Mouse (Mus musculus): Measurements from ENCODE around the gene Cdk2ap2. TPM values are rescaled to one million over a fixed set of nuclear protein-coding genes. Genes with fewer than 3 reads are reported as not detected.

The Cdk2ap2 gene
- total and polyA plus RNA-seq, 3 experiments = 25.4 to 60.2 (median 40.9) TPM

DNA sequence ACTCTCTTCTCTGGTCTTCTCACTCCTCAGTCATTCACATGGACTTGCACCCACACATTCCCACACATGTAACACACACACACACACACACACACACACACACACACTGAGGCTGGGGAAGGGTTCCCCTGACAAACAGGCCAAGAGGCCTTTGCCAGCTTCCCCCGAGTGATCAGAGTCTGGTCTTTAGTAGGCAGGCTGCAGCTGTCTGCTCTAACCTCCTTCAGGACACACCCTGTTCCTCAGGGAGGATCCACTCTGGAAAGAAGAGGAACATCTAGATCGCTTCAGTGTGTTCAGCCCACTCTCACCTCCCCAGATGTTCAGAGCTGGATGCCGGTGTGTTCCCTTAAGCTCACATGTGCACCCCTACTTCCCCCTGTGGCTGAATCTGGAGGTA is 2.6 kb upstream of the Cdk2ap2 start:
- Histone ChIP-seq H3K4me3 (ENCODE audit: low read depth, low read length) (no peak overlapping the region), H3K4me1 (ENCODE audit: insufficient read depth, low read depth, low read length) (peaks cover 40% of the 10 kb centered on the region), H3K27me3 (ENCODE audit: insufficient read depth, low read length) (peaks cover 23% of the 10 kb centered on the region), H3K36me3 (replicated peaks) (peaks cover 15% of the 10 kb centered on the region), H3K9me3 (replicated peaks) (no peaks in the 10 kb centered on the region)
- ATAC-seq (ENCODE audit: extremely low read depth, insufficient number of reproducible peaks, low FRiP score, poor library complexity, severe bottlenecking) = no peak
- no peak for DNase-seq (ENCODE audit: low spot score)
- no peak for TF ChIP-seq TAL1 (conservative IDR thresholded peaks at IDR 0.05; ENCODE audit: low read depth, low read length)
- no peak for TF ChIP-seq CTCF (IDR thresholded peaks at IDR 0.05; ENCODE audit: low read depth, low read length)
- TF ChIP-seq GATA1 (IDR thresholded peaks at IDR 0.05; ENCODE audit: borderline replicate concordance, low read length) = no peak
- TF ChIP-seq GATA2 (IDR thresholded peaks at IDR 0.05; ENCODE audit: borderline replicate concordance, low read depth, low read length) = no peak
- TF ChIP-seq POLR2AphosphoS5 (IDR thresholded peaks at IDR 0.05; ENCODE audit: insufficient replicate concordance, low read depth, low read length) = no peak

DNA sequence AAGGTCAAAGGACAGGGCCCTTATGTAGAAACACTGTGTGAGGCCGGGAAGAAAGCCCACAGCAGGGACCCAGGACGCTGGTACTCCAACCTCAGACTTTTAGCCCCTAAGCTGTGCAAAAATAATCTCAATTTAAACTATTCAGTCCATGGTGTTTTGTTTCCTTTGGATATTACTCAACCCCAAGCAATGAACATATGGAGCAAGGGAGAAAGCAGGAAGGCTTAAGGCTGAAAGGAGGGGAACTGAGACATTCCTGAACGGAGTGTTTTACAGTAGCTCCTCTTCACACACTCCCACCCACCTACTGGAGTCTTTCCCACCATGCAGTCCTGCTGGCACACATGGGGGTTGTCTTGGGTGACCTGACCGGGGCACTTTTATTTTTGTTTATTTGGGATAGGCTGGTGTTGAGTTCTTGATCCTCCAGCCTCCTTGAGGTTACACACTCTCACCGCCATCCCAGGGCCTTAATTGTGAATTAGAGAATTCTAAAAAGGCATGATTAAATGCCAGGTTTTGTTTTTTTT is 2.1 kb upstream of the Cdk2ap2 start:
- Histone ChIP-seq H3K36me3 (replicated peaks) (peaks cover 15% of the 10 kb centered on the region), H3K4me3 (ENCODE audit: low read depth, low read length) (no peak overlapping the region), H3K27me3 (ENCODE audit: insufficient read depth, low read length) (peaks cover 20% of the 10 kb centered on the region), H3K4me1 (ENCODE audit: insufficient read depth, low read depth, low read length) (peaks cover 44% of the 10 kb centered on the region), H3K9me3 (replicated peaks) (no peaks in the 10 kb centered on the region)
- ATAC-seq (ENCODE audit: extremely low read depth, insufficient number of reproducible peaks, low FRiP score, poor library complexity, severe bottlenecking) (no peak), DNase-seq (ENCODE audit: low spot score) (no peak)
- TF ChIP-seq GATA2 (IDR thresholded peaks at IDR 0.05; ENCODE audit: borderline replicate concordance, low read depth, low read length) (no peak), CTCF (IDR thresholded peaks at IDR 0.05; ENCODE audit: low read depth, low read length) (no peak), POLR2AphosphoS5 (IDR thresholded peaks at IDR 0.05; ENCODE audit: insufficient replicate concordance, low read depth, low read length) (no peak), GATA1 (IDR thresholded peaks at IDR 0.05; ENCODE audit: borderline replicate concordance, low read length) (no peak), TAL1 (conservative IDR thresholded peaks at IDR 0.05; ENCODE audit: low read depth, low read length) (no peak)

DNA sequence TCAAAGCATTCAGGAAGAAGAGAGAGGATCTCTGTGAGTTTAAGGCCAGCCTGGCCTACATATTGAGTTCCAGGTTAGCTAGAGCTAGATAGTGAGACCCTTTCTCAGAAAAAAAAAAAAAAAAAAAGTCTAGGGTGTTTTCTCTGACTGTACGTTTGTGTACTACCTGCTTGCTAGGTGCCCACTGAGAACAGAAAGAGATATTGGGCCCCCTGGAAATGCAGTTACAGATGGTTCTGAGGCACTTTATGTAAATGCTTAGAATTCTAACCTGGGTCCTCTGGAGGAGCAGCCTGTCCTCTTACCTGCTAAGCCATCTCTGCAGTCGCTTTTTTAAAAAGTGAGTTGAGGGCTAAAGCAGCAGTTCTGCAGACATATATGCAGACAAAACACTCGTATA is 1.2 kb upstream of the Cdk2ap2 start:
- Histone ChIP-seq H3K9me3 (replicated peaks) (no peaks in the 10 kb centered on the region), H3K4me3 (ENCODE audit: low read depth, low read length) (no peak overlapping the region), H3K36me3 (replicated peaks) (peaks cover 15% of the 10 kb centered on the region), H3K4me1 (ENCODE audit: insufficient read depth, low read depth, low read length) (peaks cover 53% of the 10 kb centered on the region), H3K27me3 (ENCODE audit: insufficient read depth, low read length) (peaks cover 15% of the 10 kb centered on the region)
- TF ChIP-seq GATA2 (IDR thresholded peaks at IDR 0.05; ENCODE audit: borderline replicate concordance, low read depth, low read length) = no peak
- no peak for TF ChIP-seq TAL1 (conservative IDR thresholded peaks at IDR 0.05; ENCODE audit: low read depth, low read length)
- no peak for TF ChIP-seq CTCF (IDR thresholded peaks at IDR 0.05; ENCODE audit: low read depth, low read length)
- no peak for TF ChIP-seq GATA1 (IDR thresholded peaks at IDR 0.05; ENCODE audit: borderline replicate concordance, low read length)
- no peak for TF ChIP-seq POLR2AphosphoS5 (IDR thresholded peaks at IDR 0.05; ENCODE audit: insufficient replicate concordance, low read depth, low read length)
- no peak for DNase-seq (ENCODE audit: low spot score)
- ATAC-seq (ENCODE audit: extremely low read depth, insufficient number of reproducible peaks, low FRiP score, poor library complexity, severe bottlenecking) = no peak

DNA sequence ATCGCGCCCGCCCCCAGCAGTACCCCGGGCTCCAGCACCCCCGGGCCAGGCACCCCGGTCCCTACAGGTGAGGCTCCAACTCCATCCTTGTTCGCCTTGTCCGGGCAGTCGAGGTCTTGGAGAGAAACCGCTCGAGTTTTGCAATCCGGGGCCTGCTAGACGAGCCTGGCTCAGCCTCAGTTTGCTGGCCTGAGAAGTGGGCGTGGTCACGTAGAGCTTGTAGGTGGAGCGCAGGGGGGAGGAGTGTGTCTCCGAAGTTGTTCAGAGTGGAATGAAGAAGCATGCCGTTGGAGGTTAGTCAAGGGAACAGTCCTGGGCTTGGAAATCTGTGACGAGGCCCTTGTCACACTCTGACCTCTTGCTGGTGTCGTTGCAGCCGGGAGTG is 451 bp downstream of the Cdk2ap2 start:
- peaks cover 63% of the 10 kb centered on the region for H3K4me1 ChIP-seq (ENCODE audit: insufficient read depth, low read depth, low read length)
- peaks cover 15% of the 10 kb centered on the region for H3K27me3 ChIP-seq (ENCODE audit: insufficient read depth, low read length)
- no peak for TF ChIP-seq GATA1 (IDR thresholded peaks at IDR 0.05; ENCODE audit: borderline replicate concordance, low read length)
- no peak for TF ChIP-seq POLR2AphosphoS5 (IDR thresholded peaks at IDR 0.05; ENCODE audit: insufficient replicate concordance, low read depth, low read length)
- TF ChIP-seq TAL1 (conservative IDR thresholded peaks at IDR 0.05; ENCODE audit: low read depth, low read length) = no peak
- TF ChIP-seq GATA2 (IDR thresholded peaks at IDR 0.05; ENCODE audit: borderline replicate concordance, low read depth, low read length) = no peak
- TF ChIP-seq CTCF (IDR thresholded peaks at IDR 0.05; ENCODE audit: low read depth, low read length) = no peak
- peaks cover 31% of the 10 kb centered on the region for H3K36me3 ChIP-seq (replicated peaks)
- H3K4me3 ChIP-seq (ENCODE audit: low read depth, low read length) = peak overlapping the region; percentile 78
- H3K9me3 ChIP-seq (replicated peaks) = no peaks in the 10 kb centered on the region
- ATAC-seq (ENCODE audit: extremely low read depth, insufficient number of reproducible peaks, low FRiP score, poor library complexity, severe bottlenecking) = 0 out of 2 replicates have a peak, but pooled peaks have one; percentile 19
- peak; percentile 58 for DNase-seq (ENCODE audit: low spot score)

DNA sequence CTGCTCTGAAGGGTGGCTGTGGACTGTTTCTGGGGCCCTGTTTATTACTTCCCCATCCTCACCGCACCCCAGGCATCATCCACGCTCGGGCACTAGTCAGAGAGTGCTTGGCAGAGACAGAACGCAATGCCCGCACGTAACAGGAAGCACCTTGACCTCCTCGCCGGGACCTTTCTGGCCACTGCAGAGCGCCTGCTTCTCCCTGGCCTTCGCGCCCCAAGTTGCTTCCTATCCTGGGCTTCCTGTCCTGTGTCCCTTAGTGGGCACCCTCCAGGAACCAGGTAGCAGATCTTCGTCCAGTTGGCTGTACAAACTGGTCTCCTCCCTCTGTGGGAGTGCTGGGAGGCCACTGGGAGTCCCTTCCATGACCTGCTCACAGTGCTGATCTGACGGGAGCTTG is 1.4 kb downstream of the Cdk2ap2 start:
- peaks cover 8% of the 10 kb centered on the region; the same call in 1 of the 2 replicates for H3K27me3 ChIP-seq (ENCODE audit: insufficient read depth, low read length)
- peaks cover 58% of the 10 kb centered on the region for H3K4me1 ChIP-seq (ENCODE audit: insufficient read depth, low read depth, low read length)
- H3K36me3 ChIP-seq (replicated peaks) = peaks cover 40% of the 10 kb centered on the region
- DNase-seq (ENCODE audit: low spot score) (no peak), ATAC-seq (ENCODE audit: extremely low read depth, insufficient number of reproducible peaks, low FRiP score, poor library complexity, severe bottlenecking) (no peak)
- no peaks in the 10 kb centered on the region for H3K9me3 ChIP-seq (replicated peaks)
- peak overlapping the region; percentile 78; the same call in 1 of the 2 replicates for H3K4me3 ChIP-seq (ENCODE audit: low read depth, low read length)
- no peak for TF ChIP-seq POLR2AphosphoS5 (IDR thresholded peaks at IDR 0.05; ENCODE audit: insufficient replicate concordance, low read depth, low read length)
- no peak for TF ChIP-seq CTCF (IDR thresholded peaks at IDR 0.05; ENCODE audit: low read depth, low read length)
- TF ChIP-seq GATA1 (IDR thresholded peaks at IDR 0.05; ENCODE audit: borderline replicate concordance, low read length) = no peak
- no peak for TF ChIP-seq GATA2 (IDR thresholded peaks at IDR 0.05; ENCODE audit: borderline replicate concordance, low read depth, low read length)
- no peak for TF ChIP-seq TAL1 (conservative IDR thresholded peaks at IDR 0.05; ENCODE audit: low read depth, low read length)

DNA sequence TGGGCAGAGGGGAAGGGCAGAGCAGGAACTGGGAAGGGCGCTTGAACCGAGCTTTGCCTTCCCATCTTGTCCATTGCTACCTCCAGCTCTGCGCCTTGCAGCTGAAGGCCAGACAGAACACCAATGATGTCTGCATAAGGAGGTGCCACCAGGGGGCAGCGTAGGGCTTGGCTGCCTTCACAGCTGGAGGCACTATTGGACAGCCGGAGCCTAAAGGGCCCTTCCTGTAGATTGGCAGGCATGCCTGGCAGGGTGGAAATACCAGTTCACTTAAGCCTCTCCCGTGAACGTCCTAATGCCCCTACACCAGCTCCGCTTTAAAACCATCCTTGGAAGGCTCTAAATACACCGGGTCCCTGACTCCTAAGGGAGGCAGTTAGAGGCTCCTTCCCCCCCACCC is 2.1 kb downstream of the Cdk2ap2 start:
- TF ChIP-seq CTCF (IDR thresholded peaks at IDR 0.05; ENCODE audit: low read depth, low read length) (peak; percentile 93), GATA2 (IDR thresholded peaks at IDR 0.05; ENCODE audit: borderline replicate concordance, low read depth, low read length) (no peak), GATA1 (IDR thresholded peaks at IDR 0.05; ENCODE audit: borderline replicate concordance, low read length) (no peak), POLR2AphosphoS5 (IDR thresholded peaks at IDR 0.05; ENCODE audit: insufficient replicate concordance, low read depth, low read length) (no peak)
- ATAC-seq (ENCODE audit: extremely low read depth, insufficient number of reproducible peaks, low FRiP score, poor library complexity, severe bottlenecking) = no peak
- DNase-seq (ENCODE audit: low spot score) = peak; percentile 81
- H3K36me3 ChIP-seq (replicated peaks) = peaks cover 47% of the 10 kb centered on the region
- peak overlapping the region; percentile 85; the same call in 1 of the 2 replicates for H3K4me3 ChIP-seq (ENCODE audit: low read depth, low read length)
- H3K9me3 ChIP-seq (replicated peaks) = no peaks in the 10 kb centered on the region
- peaks cover 58% of the 10 kb centered on the region for H3K4me1 ChIP-seq (ENCODE audit: insufficient read depth, low read depth, low read length)
- H3K27me3 ChIP-seq (ENCODE audit: insufficient read depth, low read length) = peaks cover 4% of the 10 kb centered on the region; the same call in 1 of the 2 replicates
